Mouse (Mus musculus): ENCODE results near the gene Filip1. TPM values are rescaled to one million over a fixed set of nuclear protein-coding genes. Genes with fewer than 3 reads are reported as not detected.

Filip1 gene
- polyA plus RNA-seq, 1 experiment, result 2.9 TPM

DNA sequence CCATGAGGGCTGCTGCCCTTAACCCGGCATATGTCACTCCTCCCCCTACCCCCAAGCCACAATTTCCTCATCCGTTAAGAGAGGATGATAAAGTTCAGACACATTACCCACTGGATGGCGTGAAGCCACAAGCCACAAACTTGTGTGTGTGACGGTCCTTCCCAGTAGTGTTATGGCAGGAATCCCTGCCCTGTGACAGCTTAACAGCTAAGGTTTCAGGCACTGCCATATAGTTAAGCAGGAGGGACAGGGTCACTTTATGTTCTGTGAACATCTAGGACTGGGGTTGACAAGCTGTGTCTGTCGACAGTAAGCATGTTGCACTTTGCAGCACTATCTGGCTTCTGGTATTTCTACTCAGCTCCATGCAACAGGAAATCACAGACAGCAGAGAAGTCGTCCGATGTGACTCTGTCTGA is 93.3 kb downstream of the Filip1 start:
- Histone ChIP-seq H3K4me3 (replicated peaks; ENCODE audit: insufficient read depth, low read depth, low read length) (no peak overlapping the region), H3K27me3 (ENCODE audit: control insufficient read depth, insufficient read depth, low read length) (no peaks in the 10 kb centered on the region), H3K27ac (ENCODE audit: insufficient read depth, low read length) (no peak overlapping the region), H3K4me1 (ENCODE audit: control insufficient read depth, insufficient read depth, low read length) (no peaks in the 10 kb centered on the region)
- 68% methylated on average over 7 of the region's 7 CpGs for WGBS
- no peak for DNase-seq
- TF ChIP-seq CTCF (IDR thresholded peaks at IDR 0.05; ENCODE audit: borderline replicate concordance, insufficient read depth, low read depth, low read length) (no peak), POLR2A (IDR thresholded peaks at IDR 0.05; ENCODE audit: borderline replicate concordance, insufficient read depth, low read length) (no peak)

DNA sequence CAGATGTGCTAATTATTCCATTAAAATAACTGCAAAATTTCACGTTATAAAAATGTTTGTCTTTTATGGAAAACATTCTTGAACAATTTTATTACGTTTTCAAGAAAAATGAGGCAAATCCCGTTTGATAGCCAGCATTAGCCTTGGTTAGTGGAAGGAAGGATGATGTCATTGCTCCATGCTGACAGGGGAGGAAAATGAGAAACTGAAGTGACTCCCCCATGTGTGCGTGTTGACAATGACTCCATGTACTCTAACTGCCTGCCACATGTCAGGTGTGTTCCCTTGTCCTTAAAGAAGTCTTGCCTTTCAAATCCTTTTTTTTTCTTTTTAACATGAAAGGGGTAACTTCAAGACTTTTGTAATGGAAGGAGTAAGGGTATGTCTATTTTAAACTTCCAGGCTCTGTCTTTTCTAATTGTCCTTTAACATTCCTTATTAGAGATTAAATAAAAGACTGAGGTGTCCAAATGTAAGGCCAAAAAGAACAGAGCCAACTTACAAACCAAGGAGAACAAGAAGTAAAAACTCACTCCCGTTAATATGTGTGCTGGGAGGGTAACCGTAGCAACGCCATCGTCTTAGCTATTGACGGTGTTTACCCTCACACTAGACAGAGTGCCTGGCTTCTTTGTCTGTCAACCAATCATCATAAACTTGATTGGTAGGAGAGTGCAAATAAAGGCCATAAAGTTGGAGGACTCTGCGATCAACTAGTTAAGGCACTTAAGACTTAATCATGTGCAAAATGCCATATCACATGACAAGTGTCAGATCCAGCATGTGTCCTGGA is 94.1 kb downstream of the Filip1 start:
- 59% methylated on average over 10 of the region's 10 CpGs for WGBS
- Histone ChIP-seq H3K27me3 (ENCODE audit: control insufficient read depth, insufficient read depth, low read length) (no peaks in the 10 kb centered on the region), H3K27ac (ENCODE audit: insufficient read depth, low read length) (no peak overlapping the region), H3K4me1 (ENCODE audit: control insufficient read depth, insufficient read depth, low read length) (no peaks in the 10 kb centered on the region), H3K4me3 (replicated peaks; ENCODE audit: insufficient read depth, low read depth, low read length) (no peak overlapping the region)
- DNase-seq, result no peak
- TF ChIP-seq POLR2A (IDR thresholded peaks at IDR 0.05; ENCODE audit: borderline replicate concordance, insufficient read depth, low read length), result no peak
- TF ChIP-seq CTCF (IDR thresholded peaks at IDR 0.05; ENCODE audit: borderline replicate concordance, insufficient read depth, low read depth, low read length), result no peak

DNA sequence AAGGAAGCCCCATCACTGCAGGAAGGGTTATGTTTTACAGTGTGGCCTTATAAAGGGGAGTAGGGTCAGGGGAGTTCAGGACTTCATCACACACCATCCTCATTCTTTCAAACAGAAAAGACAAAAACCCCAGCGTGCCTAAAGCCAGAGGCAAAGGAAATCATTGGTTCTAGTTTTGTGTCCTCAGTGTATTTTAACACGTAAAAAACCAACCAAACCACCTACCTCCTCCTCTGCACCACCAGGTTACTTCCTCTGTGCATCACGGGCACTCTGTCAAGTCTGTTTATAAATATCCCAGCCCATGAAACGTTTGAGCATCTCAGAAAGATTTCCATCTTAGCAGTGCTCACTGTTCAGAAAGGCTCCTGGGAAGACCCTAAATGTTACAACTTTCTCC is 98.4 kb downstream of the Filip1 start:
- DNase-seq, result no peak
- WGBS, result 39% methylated on average over 4 of the region's 4 CpGs

DNA sequence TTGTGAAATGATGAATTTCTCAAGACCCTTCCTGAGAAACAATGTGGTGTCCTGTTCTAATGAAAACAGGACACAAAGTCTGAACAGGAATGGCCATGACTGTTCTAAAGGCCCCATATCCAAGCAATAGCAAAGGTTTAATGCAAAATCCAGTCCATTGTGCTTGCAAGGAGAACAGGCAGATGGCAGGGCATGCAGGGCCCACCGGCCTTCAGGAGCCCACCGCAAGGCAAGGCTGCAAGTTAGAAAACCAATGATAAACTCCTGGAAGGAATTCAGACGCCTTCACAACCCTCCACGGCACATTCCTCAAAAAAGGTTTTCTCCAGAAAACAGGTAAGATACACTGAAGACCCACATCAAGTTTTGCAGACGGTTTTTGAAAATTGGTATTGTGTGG is 99.7 kb downstream of the Filip1 start:
- WGBS, result 86% methylated on average over 5 of the region's 5 CpGs
- H3K27me3 ChIP-seq (ENCODE audit: control insufficient read depth, insufficient read depth, low read length), result no peaks in the 10 kb centered on the region
- H3K4me1 ChIP-seq (ENCODE audit: control insufficient read depth, insufficient read depth, low read length), result no peaks in the 10 kb centered on the region
- H3K4me3 ChIP-seq (replicated peaks; ENCODE audit: insufficient read depth, low read depth, low read length), result no peak overlapping the region
- TF ChIP-seq CTCF (IDR thresholded peaks at IDR 0.05; ENCODE audit: borderline replicate concordance, insufficient read depth, low read depth, low read length) (no peak), POLR2A (IDR thresholded peaks at IDR 0.05; ENCODE audit: borderline replicate concordance, insufficient read depth, low read length) (no peak)
- no peak for DNase-seq
- H3K27ac ChIP-seq (ENCODE audit: insufficient read depth, low read length), result no peak overlapping the region

More for the DNA sequence above, 98.4 kb downstream of the Filip1 start:
- no peaks in the 10 kb centered on the region for H3K27me3 ChIP-seq (ENCODE audit: control insufficient read depth, insufficient read depth, low read length)
- no peak overlapping the region for H3K4me3 ChIP-seq (replicated peaks; ENCODE audit: insufficient read depth, low read depth, low read length)
- H3K27ac ChIP-seq (ENCODE audit: insufficient read depth, low read length), result no peak overlapping the region
- TF ChIP-seq CTCF (IDR thresholded peaks at IDR 0.05; ENCODE audit: borderline replicate concordance, insufficient read depth, low read depth, low read length), result no peak
- TF ChIP-seq POLR2A (IDR thresholded peaks at IDR 0.05; ENCODE audit: borderline replicate concordance, insufficient read depth, low read length), result no peak
- H3K4me1 ChIP-seq (ENCODE audit: control insufficient read depth, insufficient read depth, low read length), result no peaks in the 10 kb centered on the region

DNA sequence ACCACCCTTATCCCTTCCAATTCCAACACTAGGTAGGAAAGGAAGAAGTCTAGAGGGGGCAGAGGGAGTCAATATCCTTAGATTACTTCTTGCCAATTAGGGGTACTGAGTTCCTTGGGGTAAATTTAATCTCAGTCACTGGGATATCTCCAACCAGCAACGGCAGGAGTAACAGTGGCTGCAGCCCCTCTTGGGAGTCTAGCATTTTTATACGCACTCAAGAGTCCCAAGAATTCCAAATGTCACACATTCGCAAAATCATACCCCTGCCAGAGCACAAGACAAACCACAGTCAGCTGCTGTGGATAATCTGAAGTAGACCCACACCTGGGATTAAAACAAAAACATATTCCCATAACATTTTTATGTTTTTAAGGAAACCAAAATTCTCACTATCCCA is 102.5 kb downstream of the Filip1 start:
- H3K4me3 ChIP-seq (replicated peaks; ENCODE audit: insufficient read depth, low read depth, low read length), result no peak overlapping the region
- H3K27me3 ChIP-seq (ENCODE audit: control insufficient read depth, insufficient read depth, low read length), result no peaks in the 10 kb centered on the region
- TF ChIP-seq POLR2A (IDR thresholded peaks at IDR 0.05; ENCODE audit: borderline replicate concordance, insufficient read depth, low read length), result no peak
- no peak for TF ChIP-seq CTCF (IDR thresholded peaks at IDR 0.05; ENCODE audit: borderline replicate concordance, insufficient read depth, low read depth, low read length)
- H3K27ac ChIP-seq (ENCODE audit: insufficient read depth, low read length), result no peak overlapping the region
- 94% methylated on average over 3 of the region's 3 CpGs for WGBS
- H3K4me1 ChIP-seq (ENCODE audit: control insufficient read depth, insufficient read depth, low read length), result no peaks in the 10 kb centered on the region
- no peak for DNase-seq

DNA sequence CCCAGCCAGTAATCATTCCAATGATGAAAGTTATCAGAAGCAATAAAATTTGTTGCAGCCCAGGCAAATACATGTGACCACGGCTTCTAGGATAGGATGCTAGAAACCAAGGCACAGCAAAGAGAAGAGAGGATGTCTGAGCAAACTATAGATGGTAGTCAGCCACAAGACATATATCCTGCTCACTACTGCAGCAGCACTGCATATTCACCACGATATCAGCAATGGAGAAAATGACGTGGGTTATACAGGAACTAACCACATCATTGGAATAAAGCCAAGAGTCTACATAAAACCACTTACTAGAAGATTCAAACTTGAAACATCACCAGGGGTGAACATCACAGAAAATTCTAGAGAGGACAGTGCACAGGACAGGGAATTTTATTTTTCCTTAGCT is 113.8 kb downstream of the Filip1 start:
- no peak for DNase-seq
- Histone ChIP-seq H3K4me1 (ENCODE audit: control insufficient read depth, insufficient read depth, low read length) (no peaks in the 10 kb centered on the region), H3K27me3 (ENCODE audit: control insufficient read depth, insufficient read depth, low read length) (no peaks in the 10 kb centered on the region), H3K27ac (ENCODE audit: insufficient read depth, low read length) (no peak overlapping the region), H3K4me3 (replicated peaks; ENCODE audit: insufficient read depth, low read depth, low read length) (no peak overlapping the region)
- WGBS, result 61% methylated on average over 3 of the region's 3 CpGs
- TF ChIP-seq POLR2A (IDR thresholded peaks at IDR 0.05; ENCODE audit: borderline replicate concordance, insufficient read depth, low read length), result no peak
- TF ChIP-seq CTCF (IDR thresholded peaks at IDR 0.05; ENCODE audit: borderline replicate concordance, insufficient read depth, low read depth, low read length), result no peak

DNA sequence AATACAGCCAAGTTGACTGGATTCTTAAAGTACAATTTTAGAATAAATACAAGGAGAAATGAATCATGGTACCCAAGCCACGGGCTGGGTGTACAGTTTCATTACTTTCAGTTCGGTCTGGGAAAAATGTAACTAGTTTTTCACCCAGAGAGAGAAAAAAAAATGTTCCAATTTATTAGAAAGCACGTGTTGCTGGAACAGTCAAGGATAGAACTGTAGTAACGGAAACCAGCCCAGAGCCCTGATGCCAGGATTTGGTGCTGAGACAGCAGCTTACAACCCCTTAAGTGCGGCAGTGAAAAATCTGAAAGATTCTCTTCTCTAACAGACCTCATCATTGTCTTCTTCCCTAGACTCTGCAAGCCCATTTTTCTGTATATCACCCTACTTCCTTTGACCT is 118.0 kb downstream of the Filip1 start:
- H3K27me3 ChIP-seq (ENCODE audit: control insufficient read depth, insufficient read depth, low read length), result no peaks in the 10 kb centered on the region
- no peak for DNase-seq
- no peaks in the 10 kb centered on the region for H3K4me1 ChIP-seq (ENCODE audit: control insufficient read depth, insufficient read depth, low read length)
- H3K4me3 ChIP-seq (replicated peaks; ENCODE audit: insufficient read depth, low read depth, low read length), result no peak overlapping the region
- TF ChIP-seq CTCF (IDR thresholded peaks at IDR 0.05; ENCODE audit: borderline replicate concordance, insufficient read depth, low read depth, low read length) (no peak), POLR2A (IDR thresholded peaks at IDR 0.05; ENCODE audit: borderline replicate concordance, insufficient read depth, low read length) (no peak)
- 82% methylated on average over 5 of the region's 5 CpGs for WGBS
- H3K27ac ChIP-seq (ENCODE audit: insufficient read depth, low read length), result no peak overlapping the region
